Mouse (Mus musculus) brain, embryonic 14.5 days (tissue): Measurements from ENCODE around the gene 4930519P11Rik.

Experiments used
- CTCF ChIP-seq: fragments of 200-500 bp; IDR thresholded peaks from 2 replicates; pipeline ENCODE4 v1.5.1; 2012; ENCODE audit warnings: inconsistent platforms, mild to moderate bottlenecking, moderate library complexity, borderline replicate concordance; ENCODE audit not compliant: insufficient read depth, insufficient read length; ENCODE audit errors: extremely low read depth
- POLR2A ChIP-seq: fragments of 200-500 bp; IDR thresholded peaks from 2 replicates; pipeline ENCODE4 v1.6.1; 2012; ENCODE audit warnings: mild to moderate bottlenecking, inconsistent platforms, borderline replicate concordance; ENCODE audit not compliant: poor library complexity, insufficient read depth, insufficient read length, severe bottlenecking; ENCODE audit errors: extremely low read depth

DNA sequence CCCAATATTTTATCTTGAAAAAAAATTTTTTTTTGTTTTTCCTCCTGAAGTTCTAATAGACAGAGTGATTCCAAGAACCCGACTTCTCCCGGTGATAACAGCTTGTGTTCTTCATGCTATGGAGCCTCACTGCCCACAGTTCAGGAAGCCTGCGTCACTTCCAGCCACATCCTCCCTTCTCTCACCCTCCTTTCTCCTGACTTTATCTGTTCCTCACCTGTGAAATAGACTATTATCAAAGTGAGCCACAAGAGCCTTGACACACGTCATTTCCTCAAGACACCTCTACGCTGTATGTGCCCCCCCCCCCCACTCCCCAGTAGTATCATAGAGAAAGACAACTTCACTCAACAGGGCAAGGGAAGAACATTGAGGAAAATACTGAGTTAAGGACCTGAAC is 2.4 kb upstream of the 4930519P11Rik start:
- TF ChIP-seq CTCF (no peak), POLR2A (no peak)
